Comparison of ENCODE assay signal across 8 mouse cellular contexts in genomic region chr7:28570291-28570981, GRCm38 (mm10). TPM values are rescaled to one million over a fixed set of nuclear protein-coding genes. Genes with fewer than 3 reads are reported as not detected.
DNase-seq lines count a peak whose midpoint lies in the region; ATAC-seq lines count a peak whose summit lies in the region.

No protein-coding gene starts in this region.

- ATAC-seq in forebrain, embryonic 13.5 days: no peak
- ATAC-seq in heart, embryonic 12.5 days (ENCODE audit: insufficient number of reproducible peaks, low FRiP score): no peak

- no peak for DNase-seq in forebrain, embryonic 10.5 days (ENCODE audit: extremely low spot score, low spot score)
- DNase-seq in adrenal gland, postnatal 36 days: peak; percentile 52 to 63
- peak; percentile 95 for DNase-seq in kidney, postnatal 10 days
- peak; percentile 60 for DNase-seq in ovary, postnatal 10 days (ENCODE audit: low spot score)
- DNase-seq in layer of hippocampus, adult 11-12 months (ENCODE audit: low spot score): no peak
- no peak for DNase-seq in frontal cortex, postnatal 14 days (ENCODE audit: low spot score in 2 of 2)

- H3K9me3 ChIP-seq in forebrain, embryonic 10.5 days: no peaks in the 10 kb centered on the region
- H3K9me3 ChIP-seq in forebrain, embryonic 13.5 days (replicated peaks): no peaks in the 10 kb centered on the region
- no peaks in the 10 kb centered on the region for H3K9me3 ChIP-seq in heart, embryonic 12.5 days (replicated peaks)

- no peak overlapping the region for H3K4me3 ChIP-seq in forebrain, embryonic 10.5 days
- no peak overlapping the region for H3K4me3 ChIP-seq in forebrain, embryonic 13.5 days
- H3K4me3 ChIP-seq in heart, embryonic 12.5 days: no peak overlapping the region

- H3K27me3 ChIP-seq in forebrain, embryonic 10.5 days (ENCODE audit: poor library complexity, severe bottlenecking): no peaks in the 10 kb centered on the region
- no peaks in the 10 kb centered on the region for H3K27me3 ChIP-seq in forebrain, embryonic 13.5 days
- no peaks in the 10 kb centered on the region for H3K27me3 ChIP-seq in heart, embryonic 12.5 days (replicated peaks)

- peaks cover 14% of the 10 kb centered on the region; the same call in 1 of the 2 replicates for H3K4me1 ChIP-seq in forebrain, embryonic 10.5 days
- peaks cover 24% of the 10 kb centered on the region for H3K4me1 ChIP-seq in forebrain, embryonic 13.5 days
- H3K4me1 ChIP-seq in heart, embryonic 12.5 days (replicated peaks): peaks cover 64% of the 10 kb centered on the region

- H3K27ac ChIP-seq in forebrain, embryonic 10.5 days: peak overlapping the region; percentile 56
- no peak overlapping the region for H3K27ac ChIP-seq in forebrain, embryonic 13.5 days
- peak overlapping the region; percentile 52; the same call in 1 of the 2 replicates for H3K27ac ChIP-seq in heart, embryonic 12.5 days (ENCODE audit: poor library complexity, severe bottlenecking)

- no peak overlapping the region for H3K9ac ChIP-seq in forebrain, embryonic 13.5 days
- H3K9ac ChIP-seq in heart, embryonic 12.5 days: no peak overlapping the region

- 74% methylated on average over 12 of the region's 12 CpGs for WGBS in forebrain, embryonic 10.5 days
- 73% methylated on average over 12 of the region's 12 CpGs for WGBS in forebrain, embryonic 13.5 days
- 73% methylated on average over 12 of the region's 12 CpGs for WGBS in heart, embryonic 12.5 days

- H3K4me2 ChIP-seq in forebrain, embryonic 13.5 days: no peak overlapping the region
- no peak overlapping the region for H3K4me2 ChIP-seq in heart, embryonic 12.5 days

- H3K36me3 ChIP-seq in forebrain, embryonic 10.5 days (replicated peaks): peaks cover 53% of the 10 kb centered on the region
- peaks cover 38% of the 10 kb centered on the region for H3K36me3 ChIP-seq in forebrain, embryonic 13.5 days (ENCODE audit: poor library complexity, severe bottlenecking)
- peaks cover 34% of the 10 kb centered on the region for H3K36me3 ChIP-seq in heart, embryonic 12.5 days

RNA-seq across cellular contexts. Expression of gene Nccrp1, which starts 23.4 kb away (rescaled TPM):
- polyA plus RNA-seq in forebrain, embryonic 10.5 days (2016; fragmentation: Nextera tagmentation; extraction: Ambion mirVana): not detected in 2 replicates
- polyA plus RNA-seq in forebrain, embryonic 13.5 days (2015; fragmentation: Nextera tagmentation; extraction: Ambion mirVana): not detected in 2 replicates
- under 1 TPM in 1 of 2 experiments, not detected in 1; 0.20 TPM for total RNA-seq in adrenal gland, postnatal 36 days (2021)
- polyA plus RNA-seq in heart, embryonic 12.5 days (2016; fragmentation: Nextera tagmentation; extraction: Ambion mirVana): not detected in 2 replicates

RNA-seq across cellular contexts. Expression of gene Samd4b, which starts 27.5 kb away (rescaled TPM):
- polyA plus RNA-seq in forebrain, embryonic 10.5 days (2016; fragmentation: Nextera tagmentation; extraction: Ambion mirVana): 29.9 and 30.7 TPM in 2 replicates
- 20.0 and 20.5 TPM in 2 replicates for polyA plus RNA-seq in forebrain, embryonic 13.5 days (2015; fragmentation: Nextera tagmentation; extraction: Ambion mirVana)
- total RNA-seq in adrenal gland, postnatal 36 days (2021): 10 to 100 TPM; 62.5 to 69.8 TPM
- 29.0 and 29.5 TPM in 2 replicates for polyA plus RNA-seq in heart, embryonic 12.5 days (2016; fragmentation: Nextera tagmentation; extraction: Ambion mirVana)

RNA-seq across cellular contexts. Expression of gene Pak4, which starts 27.5 kb away (rescaled TPM):
- 66.0 and 69.9 TPM in 2 replicates for polyA plus RNA-seq in forebrain, embryonic 10.5 days (2016; fragmentation: Nextera tagmentation; extraction: Ambion mirVana)
- 36.1 and 36.8 TPM in 2 replicates for polyA plus RNA-seq in forebrain, embryonic 13.5 days (2015; fragmentation: Nextera tagmentation; extraction: Ambion mirVana)
- total RNA-seq in adrenal gland, postnatal 36 days (2021): 10 to 100 TPM; 28.0 to 30.0 TPM
- polyA plus RNA-seq in heart, embryonic 12.5 days (2016; fragmentation: Nextera tagmentation; extraction: Ambion mirVana): 32.7 TPM in 2 replicates

RNA-seq across cellular contexts. Expression of gene Sycn, which starts 29.8 kb away (rescaled TPM):
- not detected in 2 replicates for polyA plus RNA-seq in forebrain, embryonic 10.5 days (2016; fragmentation: Nextera tagmentation; extraction: Ambion mirVana)
- polyA plus RNA-seq in forebrain, embryonic 13.5 days (2015; fragmentation: Nextera tagmentation; extraction: Ambion mirVana): not detected in 2 replicates
- not detected for total RNA-seq in adrenal gland, postnatal 36 days (2021)
- not detected in 2 replicates for polyA plus RNA-seq in heart, embryonic 12.5 days (2016; fragmentation: Nextera tagmentation; extraction: Ambion mirVana)

RNA-seq across cellular contexts. Expression of gene Ifnl3, which starts 47.8 kb away (rescaled TPM):
- polyA plus RNA-seq in forebrain, embryonic 10.5 days (2016; fragmentation: Nextera tagmentation; extraction: Ambion mirVana): not detected in 2 replicates
- polyA plus RNA-seq in forebrain, embryonic 13.5 days (2015; fragmentation: Nextera tagmentation; extraction: Ambion mirVana): not detected in 2 replicates
- total RNA-seq in adrenal gland, postnatal 36 days (2021): not detected
- not detected in 2 replicates for polyA plus RNA-seq in heart, embryonic 12.5 days (2016; fragmentation: Nextera tagmentation; extraction: Ambion mirVana)

Comparison
In these comparisons a context has a peak if more than half of its experiments do, and no peak if none do; other contexts are left out.
1. DNase-seq: peak in adrenal gland, postnatal 36 days (2 of 2), kidney, postnatal 10 days (single experiment) and ovary, postnatal 10 days (single experiment); none in forebrain, embryonic 10.5 days (single experiment), layer of hippocampus, adult 11-12 months (single experiment) and frontal cortex, postnatal 14 days (0 of 2).